Comparison of ENCODE assay signal across 23 mouse cellular contexts in genomic region chr2:164790451-164790850, GRCm38 (mm10). TPM values are rescaled to one million over a fixed set of nuclear protein-coding genes. Genes with fewer than 3 reads are reported as not detected.
DNase-seq lines count a peak whose midpoint lies in the region; ATAC-seq lines count a peak whose summit lies in the region.
"Had no signal": no experiment of that assay in that cellular context is flagged by ENCODE, and none has a peak within 500 bp of the region (broad histone marks: within the 10 kb centered on the region; RNA-seq: fewer than 3 reads in every experiment).

No protein-coding gene starts in this region.

- peaks cover 36% of the 10 kb centered on the region for H3K36me3 ChIP-seq in kidney, embryonic 16.5 days (ENCODE audit: insufficient read depth, low read length)

- H3K9ac ChIP-seq in kidney, embryonic 16.5 days (replicated peaks; ENCODE audit: low read length), result no peak overlapping the region
- H3K9ac ChIP-seq: embryonic facial prominence, embryonic 13.5 days; hindbrain, embryonic 12.5 days; kidney, embryonic 15.5 days; limb, embryonic 13.5 days had no signal

- no peaks in the 10 kb centered on the region for H3K9me3 ChIP-seq in kidney, embryonic 16.5 days (ENCODE audit: low read length)
- H3K9me3 ChIP-seq: embryonic facial prominence, embryonic 13.5 days; forebrain, embryonic 15.5 days; hindbrain, embryonic 12.5 days; kidney, embryonic 15.5 days; limb, embryonic 13.5 days had no signal

- no peak overlapping the region for H3K27ac ChIP-seq in kidney, embryonic 16.5 days (ENCODE audit: low read length)
- H3K27ac ChIP-seq: embryonic facial prominence, embryonic 13.5 days; forebrain, embryonic 15.5 days; hindbrain, embryonic 12.5 days; kidney, embryonic 15.5 days; limb, embryonic 13.5 days; stomach, postnatal 0 days had no signal

- H3K4me3 ChIP-seq in kidney, embryonic 16.5 days (ENCODE audit: low read length), result no peak overlapping the region
- H3K4me3 ChIP-seq: embryonic facial prominence, embryonic 13.5 days; forebrain, embryonic 15.5 days; hindbrain, embryonic 12.5 days; kidney, embryonic 15.5 days; limb, embryonic 13.5 days had no signal

- peak; percentile 72 for DNase-seq in adrenal gland, postnatal 10 days
- DNase-seq in adrenal gland, postnatal 4 days (ENCODE audit: low spot score in 2 of 2), result no peak
- DNase-seq in kidney, postnatal 36 days, result peak; percentile 44 to 52
- DNase-seq in fat pad, adult 2 months (ENCODE audit: extremely low read depth, low read depth, low spot score), result peak; percentile 70
- DNase-seq in lung, postnatal 25 days (ENCODE audit: low spot score), result peak; percentile 79
- no peak for DNase-seq in T-cell, adult 2 months (ENCODE audit: low spot score)
- DNase-seq in retina, embryonic 14.5 days (ENCODE audit: low spot score), result no peak
- DNase-seq: cerebellum, adult 8-10 months; heart, postnatal 10 days; right cerebral cortex, adult 18-20 months had no signal

- no peak overlapping the region for H3K4me2 ChIP-seq in kidney, embryonic 16.5 days (replicated peaks; ENCODE audit: low read depth, low read length)
- H3K4me2 ChIP-seq: embryonic facial prominence, embryonic 13.5 days; forebrain, embryonic 15.5 days; heart, embryonic 11.5 days; hindbrain, embryonic 12.5 days; kidney, embryonic 15.5 days; limb, embryonic 13.5 days; midbrain, embryonic 11.5 days had no signal

- H3K4me1 ChIP-seq in kidney, embryonic 16.5 days (ENCODE audit: insufficient read depth, low read length), result peaks cover 15% of the 10 kb centered on the region

- no peaks in the 10 kb centered on the region for H3K27me3 ChIP-seq in kidney, embryonic 16.5 days (ENCODE audit: insufficient read depth, low read length)
- H3K27me3 ChIP-seq: CH12.LX; embryonic facial prominence, embryonic 13.5 days; forebrain, embryonic 15.5 days; hindbrain, embryonic 12.5 days; kidney, embryonic 15.5 days; limb, embryonic 13.5 days had no signal

- WGBS in kidney, embryonic 16.5 days, result 79% methylated on average over 4 of the region's 4 CpGs

- no peak for ATAC-seq in kidney, embryonic 16.5 days (ENCODE audit: low FRiP score, low TSS enrichment)
- ATAC-seq: forebrain, embryonic 15.5 days had no signal

RNA-seq across cellular contexts. Expression of gene Snx21, which starts 4.8 kb away (rescaled TPM):
- total RNA-seq in adrenal gland, postnatal 10 days (2021), result 10 to 100 TPM; 36.9 to 39.0 TPM
- 10 to 100 TPM; 40.5 to 42.9 TPM for total RNA-seq in adrenal gland, postnatal 4 days (2021)
- 22.7 and 25.2 TPM in 2 replicates for polyA plus RNA-seq in kidney, embryonic 16.5 days (2015; fragmentation: Nextera tagmentation; extraction: Ambion mirVana)

RNA-seq across cellular contexts. Expression of gene Tnnc2, which starts 10.7 kb away (rescaled TPM):
- total RNA-seq in adrenal gland, postnatal 10 days (2021), result 100 to 1,000 TPM; 221 to 908 TPM
- total RNA-seq in adrenal gland, postnatal 4 days (2021), result 100 to 1,000 TPM in 1 of 2 experiments, 10 to 100 TPM in 1; 94.0 to 231 TPM
- 21.0 and 22.3 TPM in 2 replicates for polyA plus RNA-seq in kidney, embryonic 16.5 days (2015; fragmentation: Nextera tagmentation; extraction: Ambion mirVana)
- total RNA-seq: CH12.LX; common myeloid progenitor, adult 5-6 weeks; layer of hippocampus, postnatal 25 days; MEL had no signal
- polyA plus RNA-seq: midbrain, embryonic 11.5 days had no signal

RNA-seq across cellular contexts. Expression of gene Acot8, which starts 14.2 kb away (rescaled TPM):
- 10 to 100 TPM; 28.6 to 33.9 TPM for total RNA-seq in adrenal gland, postnatal 10 days (2021)
- total RNA-seq in adrenal gland, postnatal 4 days (2021), result 10 to 100 TPM; 30.1 to 31.3 TPM
- 27.3 and 30.8 TPM in 2 replicates for polyA plus RNA-seq in kidney, embryonic 16.5 days (2015; fragmentation: Nextera tagmentation; extraction: Ambion mirVana)

RNA-seq across cellular contexts. Expression of gene Zswim3, which starts 14.4 kb away (rescaled TPM):
- 1 to 10 TPM; 4.0 to 4.1 TPM for total RNA-seq in adrenal gland, postnatal 10 days (2021)
- total RNA-seq in adrenal gland, postnatal 4 days (2021), result 1 to 10 TPM; 3.8 to 4.5 TPM
- polyA plus RNA-seq in kidney, embryonic 16.5 days (2015; fragmentation: Nextera tagmentation; extraction: Ambion mirVana), result 10.6 and 11.9 TPM in 2 replicates

RNA-seq across cellular contexts. Expression of gene Ube2c, which starts 20.8 kb away (rescaled TPM):
- 10 to 100 TPM; 28.1 to 33.7 TPM for total RNA-seq in adrenal gland, postnatal 10 days (2021)
- total RNA-seq in adrenal gland, postnatal 4 days (2021), result 10 to 100 TPM; 48.4 to 64.6 TPM
- 449 and 509 TPM in 2 replicates for polyA plus RNA-seq in kidney, embryonic 16.5 days (2015; fragmentation: Nextera tagmentation; extraction: Ambion mirVana)

Comparison
In these comparisons a context has a peak if more than half of its experiments do, and no peak if none do; other contexts are left out.
1. DNase-seq: peak in adrenal gland, postnatal 10 days (single experiment), kidney, postnatal 36 days (2 of 2), fat pad, adult 2 months (single experiment) and lung, postnatal 25 days (single experiment); none in adrenal gland, postnatal 4 days (0 of 2), T-cell, adult 2 months (single experiment) and retina, embryonic 14.5 days (single experiment).